Mouse (Mus musculus) liver, embryonic 11.5 days (tissue): ENCODE measurements around the gene Plod2. TPM values are rescaled to one million over a fixed set of nuclear protein-coding genes. Genes with fewer than 3 reads are reported as not detected.
A peak's percentile ranks its signal among the peaks of the same experiment; 100 is the strongest.

Source experiments
- ATAC-seq: fragments of 200-750 bp; cut with Nextera tagmentation; replicated peaks from 2 replicates; pipeline ENCODE4 v1.8.0; 2017; ENCODE audit warnings: moderate number of reproducible peaks, mild to moderate bottlenecking, moderate TSS enrichment, moderate library complexity; ENCODE audit not compliant: low FRiP score
- DNase-seq: peaks from one replicate; pipeline ENCODE4 v3.0.0-alpha.2; 2017; ENCODE audit warnings: low spot score
- H3K27ac ChIP-seq: fragments of 300-500 bp; sonication (generic); 2 replicates; pipeline ENCODE4 v1.5.1; 2014; ENCODE audit warnings: mild to moderate bottlenecking, low read depth, low read length, control low read depth
- H3K27me3 ChIP-seq: fragments of 300-500 bp; sonication (generic); replicated peaks from 2 replicates; pipeline ENCODE4 v1.6.1; 2014; ENCODE audit warnings: low read length, mixed read lengths; ENCODE audit not compliant: control insufficient read depth, insufficient read depth
- H3K36me3 ChIP-seq: fragments of 300-500 bp; sonication (generic); 2 replicates; pipeline ENCODE4 v1.6.1; 2014; ENCODE audit warnings: mild to moderate bottlenecking, low read length, moderate library complexity, mixed read lengths; ENCODE audit not compliant: control insufficient read depth, insufficient read depth
- H3K4me1 ChIP-seq: fragments of 300-500 bp; sonication (generic); replicated peaks from 2 replicates; pipeline ENCODE4 v1.6.1; 2014; ENCODE audit warnings: low read length, mixed read lengths; ENCODE audit not compliant: control insufficient read depth, insufficient read depth
- H3K4me2 ChIP-seq: fragments of 300-500 bp; sonication (generic); 2 replicates; pipeline ENCODE4 v1.6.1; 2014; ENCODE audit warnings: mild to moderate bottlenecking, control low read depth, moderate library complexity
- H3K4me3 ChIP-seq: fragments of 300-500 bp; sonication (generic); 2 replicates; pipeline ENCODE4 v1.5.1; 2014; ENCODE audit warnings: low read depth, low read length, control low read depth
- H3K9ac ChIP-seq: fragments of 300-500 bp; sonication (generic); 2 replicates; pipeline ENCODE4 v1.6.1; 2014; ENCODE audit warnings: low read depth, low read length, control low read depth
- H3K9me3 ChIP-seq: fragments of 300-500 bp; sonication (generic); 2 replicates; pipeline ENCODE4 v1.6.1; 2016; ENCODE audit warnings: low read length, inconsistent platforms, mixed read lengths; ENCODE audit not compliant: control insufficient read depth
- WGBS: fragments of 180-500 bp; shearing (Covaris S2); extraction: QIAGEN DNeasy Blood & Tissue Kit; methylation state at CpG from one replicate; pipeline ENCODE4 v1.1.7; 2014; 5-methylcytosine and 5-hydroxymethylcytosine counted together
- polyA plus RNA-seq: library from polyadenylated mRNA; unstranded; fragments of >200 nt; fragmentation: Nextera tagmentation; extraction: Ambion mirVana; gene quantifications from 2 replicates; pipeline ENCODE4 v1.2.1, GENCODE M21; 2014

Plod2 gene
- polyA plus RNA-seq, 1 experiment from 2014 or later = 17.3 TPM

- ATAC-seq (no peak), DNase-seq (no peak)
- no peaks in the 10 kb centered on the region; the same call in 1 of the 2 replicates for H3K4me1 ChIP-seq
- H3K36me3 ChIP-seq = no peaks in the 10 kb centered on the region
- H3K9me3 ChIP-seq = no peaks in the 10 kb centered on the region
- no peak overlapping the region for H3K4me2 ChIP-seq
- no peaks in the 10 kb centered on the region; the same call in 1 of the 2 replicates for H3K27me3 ChIP-seq
- no peak overlapping the region for H3K9ac ChIP-seq
- H3K27ac ChIP-seq = no peak overlapping the region
- 70% methylated on average over 6 of the region's 6 CpGs for WGBS
- no peak overlapping the region for H3K4me3 ChIP-seq
Measured at GRCm38 (mm10) chr9:92537735-92538134, 4.3 kb upstream of the Plod2 start.

GRCm38 (mm10) chr9:92538216-92538615, 3.8 kb upstream of the Plod2 start:
- Histone ChIP-seq H3K36me3 (no peaks in the 10 kb centered on the region), H3K4me2 (no peak overlapping the region), H3K4me3 (no peak overlapping the region), H3K4me1 (no peaks in the 10 kb centered on the region; the same call in 1 of the 2 replicates), H3K27ac (no peak overlapping the region), H3K27me3 (no peaks in the 10 kb centered on the region; the same call in 1 of the 2 replicates), H3K9me3 (no peaks in the 10 kb centered on the region), H3K9ac (no peak overlapping the region)
- DNase-seq (no peak), ATAC-seq (no peak)
- 76% methylated on average over 6 of the region's 6 CpGs for WGBS

- ATAC-seq = peak; percentile 13; the same call in 1 of the 2 replicates
- no peaks in the 10 kb centered on the region; the same call in 1 of the 2 replicates for H3K4me1 ChIP-seq
- H3K9me3 ChIP-seq = no peaks in the 10 kb centered on the region
- peak overlapping the region; percentile 89 for H3K4me2 ChIP-seq
- H3K27ac ChIP-seq = peak overlapping the region; percentile 64; the same call in 1 of the 2 replicates
- peak overlapping the region; percentile 71 for H3K4me3 ChIP-seq
- H3K9ac ChIP-seq = peak overlapping the region; percentile 61
- H3K27me3 ChIP-seq = no peaks in the 10 kb centered on the region; the same call in 1 of the 2 replicates
- WGBS = 5% methylated on average over 31 of the region's 31 CpGs
- no peak for DNase-seq
- no peaks in the 10 kb centered on the region for H3K36me3 ChIP-seq
Measured at GRCm38 (mm10) chr9:92542591-92543416, 781 bp downstream of the Plod2 start.

- Histone ChIP-seq H3K27ac (no peak overlapping the region), H3K4me2 (no peak overlapping the region), H3K4me3 (no peak overlapping the region), H3K4me1 (no peaks in the 10 kb centered on the region; the same call in 1 of the 2 replicates), H3K9ac (no peak overlapping the region), H3K27me3 (no peaks in the 10 kb centered on the region; the same call in 1 of the 2 replicates), H3K9me3 (no peaks in the 10 kb centered on the region), H3K36me3 (no peaks in the 10 kb centered on the region)
- WGBS = 92% methylated on average over 1 of the region's 1 CpGs
- no peak for DNase-seq
- no peak for ATAC-seq
Measured at GRCm38 (mm10) chr9:92544146-92544545, 2.1 kb downstream of the Plod2 start.

GRCm38 (mm10) chr9:92545021-92545420, 3.0 kb downstream of the Plod2 start:
- Histone ChIP-seq H3K4me2 (no peak overlapping the region), H3K4me3 (no peak overlapping the region), H3K4me1 (no peaks in the 10 kb centered on the region; the same call in 1 of the 2 replicates), H3K27me3 (no peaks in the 10 kb centered on the region; the same call in 1 of the 2 replicates), H3K36me3 (no peaks in the 10 kb centered on the region), H3K9ac (no peak overlapping the region), H3K9me3 (no peaks in the 10 kb centered on the region), H3K27ac (no peak overlapping the region)
- DNase-seq (no peak), ATAC-seq (no peak)
- WGBS = 78% methylated on average over 6 of the region's 6 CpGs

- Histone ChIP-seq H3K4me3 (no peak overlapping the region), H3K36me3 (no peaks in the 10 kb centered on the region), H3K27ac (no peak overlapping the region), H3K4me1 (no peaks in the 10 kb centered on the region; the same call in 1 of the 2 replicates), H3K9me3 (no peaks in the 10 kb centered on the region), H3K4me2 (no peak overlapping the region), H3K9ac (no peak overlapping the region), H3K27me3 (no peaks in the 10 kb centered on the region; the same call in 1 of the 2 replicates)
- DNase-seq (no peak), ATAC-seq (no peak)
- WGBS = 83% methylated on average over 8 of the region's 8 CpGs
Measured at GRCm38 (mm10) chr9:92546446-92546845, 4.4 kb downstream of the Plod2 start.

GRCm38 (mm10) chr9:92547106-92547505, 5.1 kb downstream of the Plod2 start:
- Histone ChIP-seq H3K4me3 (no peak overlapping the region), H3K27ac (no peak overlapping the region), H3K4me2 (no peak overlapping the region), H3K9ac (no peak overlapping the region), H3K9me3 (no peaks in the 10 kb centered on the region), H3K27me3 (no peaks in the 10 kb centered on the region; the same call in 1 of the 2 replicates), H3K36me3 (no peaks in the 10 kb centered on the region), H3K4me1 (no peaks in the 10 kb centered on the region; the same call in 1 of the 2 replicates)
- ATAC-seq (no peak), DNase-seq (no peak)
- WGBS = 73% methylated on average over 2 of the region's 2 CpGs

- no peaks in the 10 kb centered on the region; the same call in 1 of the 2 replicates for H3K4me1 ChIP-seq
- H3K9ac ChIP-seq = no peak overlapping the region
- H3K27me3 ChIP-seq = no peaks in the 10 kb centered on the region; the same call in 1 of the 2 replicates
- no peak overlapping the region for H3K27ac ChIP-seq
- no peak overlapping the region for H3K4me3 ChIP-seq
- no peak for DNase-seq
- H3K4me2 ChIP-seq = no peak overlapping the region
- no peaks in the 10 kb centered on the region for H3K9me3 ChIP-seq
- 90% methylated on average over 7 of the region's 7 CpGs for WGBS
- no peaks in the 10 kb centered on the region for H3K36me3 ChIP-seq
- no peak for ATAC-seq
Measured at GRCm38 (mm10) chr9:92547821-92548220, 5.8 kb downstream of the Plod2 start.
